Mouse (Mus musculus) CH12.LX (cell line): ENCODE results near the gene Hdac11.

Source experiments
- CTCF ChIP-seq, 2 experiments: IDR thresholded peaks in 1 of 2; conservative IDR thresholded peaks in 1 of 2; 2 replicates each; pipeline ENCODE4 v1.5.1; 2011 to 2012; ENCODE audit warnings: low read depth in 2 of 2, low read length in 2 of 2, improper control_type of control experiment in 1 of 2, inconsistent platforms in 1 of 2, mild to moderate bottlenecking in 1 of 2, moderate library complexity in 1 of 2
- MAFK ChIP-seq: IDR thresholded peaks from 2 replicates; pipeline ENCODE4 v1.6.1; 2011; ENCODE audit warnings: low read length, improper control_type of control experiment; ENCODE audit not compliant: insufficient replicate concordance
- POLR2A ChIP-seq: IDR thresholded peaks from 2 replicates; pipeline ENCODE4 v1.6.1; 2011; ENCODE audit warnings: low read depth, mild to moderate bottlenecking, improper control_type of control experiment, low read length

- TF ChIP-seq CTCF (conservative IDR thresholded peaks at IDR 0.05 in 1 of 2, IDR thresholded peaks at IDR 0.05 in 1 of 2; ENCODE audit: low read depth in 2 of 2, low read length in 2 of 2) (no peak), POLR2A (no peak), MAFK (no peak)
Observed at GRCm38 (mm10) chr6:91183041-91183440, 26.6 kb downstream of the Hdac11 start.
